Mouse (Mus musculus) frontal cortex, adult (tissue): ENCODE results near the gene B4galt7.
"Not testable (repeated sequence)": the region's sequence is repeated elsewhere in the genome, so short reads cannot be mapped to it uniquely, and the experiment has no call there.

Source experiments
- ATAC-seq: cut with Nextera tagmentation; 2 replicates; pipeline ENCODE4 v1.9.2; 2017; ENCODE audit warnings: mild to moderate bottlenecking, moderate library complexity, mixed read lengths; ENCODE audit not compliant: low TSS enrichment

Gene B4galt7

GRCm38 (mm10) chr13:55596802-55597201 is 2.9 kb upstream of the B4galt7 start:
- ATAC-seq, result peak; percentile 23; the same call in 1 of the 2 replicates

- no peak for ATAC-seq
Observed at GRCm38 (mm10) chr13:55600657-55601056, 961 bp downstream of the B4galt7 start.

- no peak; the same call in 1 of the 2 replicates for ATAC-seq
Observed at GRCm38 (mm10) chr13:55601611-55602010, 1.9 kb downstream of the B4galt7 start.

GRCm38 (mm10) chr13:55604606-55605005 is 4.9 kb downstream of the B4galt7 start:
- ATAC-seq, result no peak

GRCm38 (mm10) chr13:55606899-55607623 is 7.4 kb downstream of the B4galt7 start:
- peak; percentile 75 for ATAC-seq

GRCm38 (mm10) chr13:55607624-55608006 is 7.9 kb downstream of the B4galt7 start:
- ATAC-seq, result no peak

- ATAC-seq, result no peak
Observed at GRCm38 (mm10) chr13:55611996-55612395, 12.3 kb downstream of the B4galt7 start.

- no peak for ATAC-seq
Observed at GRCm38 (mm10) chr13:55613471-55613870, 13.8 kb downstream of the B4galt7 start.

- no peak for ATAC-seq
Observed at GRCm38 (mm10) chr13:55619328-55619727, 19.6 kb downstream of the B4galt7 start.

- ATAC-seq, result no peak
Observed at GRCm38 (mm10) chr13:55620275-55620674, 20.6 kb downstream of the B4galt7 start.

GRCm38 (mm10) chr13:55622156-55622648 is 22.5 kb downstream of the B4galt7 start:
- ATAC-seq, result not testable (repeated sequence)

- peak; percentile 98 for ATAC-seq
Observed at GRCm38 (mm10) chr13:55622649-55623541, 23.2 kb downstream of the B4galt7 start, which contains the start of gene Caml. Caml (plus strand) TSS chr13:55623005.

GRCm38 (mm10) chr13:55634639-55635127 is 35.0 kb downstream of the B4galt7 start, which contains the start of gene Ddx46:
Ddx46 (plus strand) TSS chr13:55635027.
- ATAC-seq, result peak; percentile 99

- ATAC-seq, result peak; percentile 72
Observed at GRCm38 (mm10) chr13:55635146-55635571, 35.5 kb downstream of the B4galt7 start.

GRCm38 (mm10) chr13:55636185-55636983 is 36.7 kb downstream of the B4galt7 start:
- ATAC-seq, result no peak

- peak; percentile 38; the same call in 1 of the 2 replicates for ATAC-seq
Observed at GRCm38 (mm10) chr13:55640480-55640879, 40.8 kb downstream of the B4galt7 start.

- no peak for ATAC-seq
Observed at GRCm38 (mm10) chr13:55644525-55644924, 44.8 kb downstream of the B4galt7 start.

GRCm38 (mm10) chr13:55650098-55650497 is 50.4 kb downstream of the B4galt7 start:
- ATAC-seq, result no peak

- no peak for ATAC-seq
Observed at GRCm38 (mm10) chr13:55650980-55651379, 51.3 kb downstream of the B4galt7 start.
